Mouse (Mus musculus): Measurements from ENCODE around the gene 4930415O20Rik.

The 4930415O20Rik gene

GRCm38 (mm10) chr15:98570873-98571538 lies at the start of gene 4930415O20Rik, which contains the start of gene Ccnt1:
TSS of gene 4930415O20Rik (plus strand) at chr15:98571004.
TSS of gene Ccnt1 (minus strand) at chr15:98570923.
- DNase-seq = no peak

GRCm38 (mm10) chr15:98521245-98521644 lies 49.6 kb upstream of the 4930415O20Rik start:
- no peak for DNase-seq

- DNase-seq = no peak
These were observed 44.7 kb upstream of the 4930415O20Rik start for GRCm38 (mm10) chr15:98526057-98526456.

GRCm38 (mm10) chr15:98527056-98527771 lies 43.6 kb upstream of the 4930415O20Rik start:
- DNase-seq = no peak

- no peak for DNase-seq
These were observed 42.7 kb upstream of the 4930415O20Rik start for GRCm38 (mm10) chr15:98528066-98528563.

- no peak for DNase-seq
These were observed 38.5 kb upstream of the 4930415O20Rik start for GRCm38 (mm10) chr15:98532281-98532680.

- DNase-seq = no peak
These were observed 37.7 kb upstream of the 4930415O20Rik start for GRCm38 (mm10) chr15:98533035-98533531.

- DNase-seq = peak; percentile 96
These were observed 36.8 kb upstream of the 4930415O20Rik start, which contains the start of gene Kansl2 for GRCm38 (mm10) chr15:98533881-98534627. TSS of gene Kansl2 (minus strand) at chr15:98534264.

- DNase-seq = no peak
These were observed 34.9 kb upstream of the 4930415O20Rik start for GRCm38 (mm10) chr15:98535921-98536320.

- no peak for DNase-seq
These were observed 33.8 kb upstream of the 4930415O20Rik start for GRCm38 (mm10) chr15:98536828-98537510.

- no peak for DNase-seq
These were observed 32.9 kb upstream of the 4930415O20Rik start for GRCm38 (mm10) chr15:98537923-98538322.

GRCm38 (mm10) chr15:98541064-98541463 lies 29.7 kb upstream of the 4930415O20Rik start:
- no peak for DNase-seq

GRCm38 (mm10) chr15:98543341-98543740 lies 27.5 kb upstream of the 4930415O20Rik start:
- no peak for DNase-seq

- no peak for DNase-seq
These were observed 25.7 kb upstream of the 4930415O20Rik start for GRCm38 (mm10) chr15:98545151-98545550.

- DNase-seq = no peak
These were observed 24.0 kb upstream of the 4930415O20Rik start for GRCm38 (mm10) chr15:98546843-98547242.

GRCm38 (mm10) chr15:98552758-98553157 lies 18.0 kb upstream of the 4930415O20Rik start:
- no peak for DNase-seq

- no peak for DNase-seq
These were observed 14.9 kb upstream of the 4930415O20Rik start for GRCm38 (mm10) chr15:98555881-98556280.

- DNase-seq = no peak
These were observed 13.6 kb upstream of the 4930415O20Rik start for GRCm38 (mm10) chr15:98557186-98557585.

- DNase-seq = no peak
These were observed 3.9 kb upstream of the 4930415O20Rik start for GRCm38 (mm10) chr15:98566973-98567277.

- peak; percentile 99 for DNase-seq
These were observed 3.3 kb upstream of the 4930415O20Rik start for GRCm38 (mm10) chr15:98567278-98568134.

- no peak for DNase-seq
These were observed 2.4 kb upstream of the 4930415O20Rik start for GRCm38 (mm10) chr15:98568256-98569033.

All from right cerebral cortex, postnatal 14 days (tissue).